Mouse (Mus musculus) CD4-positive, CD25-positive, alpha-beta regulatory T cell, adult 9 weeks (primary cell): Measurements from ENCODE around the gene Gm11009. TPM values are rescaled to one million over a fixed set of nuclear protein-coding genes. Genes with fewer than 3 reads are reported as not detected.

Experiments
- polyA plus RNA-seq: library from polyadenylated mRNA; unstranded; fragments of 100-300 nt; shearing (Covaris generic); gene quantifications from one replicate; pipeline ENCODE4 v1.2.1, GENCODE M21; 2017

The Gm11009 gene
- not detected for polyA plus RNA-seq

DNA sequence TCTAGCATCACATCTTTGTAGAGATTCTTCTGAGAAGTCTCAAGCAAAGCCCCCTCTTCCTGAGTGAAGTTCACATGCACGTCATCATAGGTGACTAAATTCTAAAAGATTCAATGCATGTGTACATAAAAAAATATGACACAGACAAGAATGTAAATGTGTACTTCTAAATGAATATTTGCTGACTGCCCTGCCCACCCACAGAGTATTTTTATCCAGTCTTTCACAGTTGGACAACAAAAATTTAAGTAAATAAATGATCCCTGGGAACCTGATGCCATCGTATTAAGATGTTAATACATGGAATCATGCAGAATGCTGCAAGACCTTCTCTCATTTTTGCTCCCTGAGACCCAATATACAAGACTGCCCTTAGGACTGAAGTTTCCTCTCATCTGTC, at the start of gene Gm11009:
TSS of gene Gm11009 (minus strand) at position 101 of the 400 bp plus-strand sequence.

Other genes starting within 250 kb of the Gm11009 start
- gene Gm2004, start 169.7 kb downstream of the Gm11009 start, polyA plus RNA-seq, result not detected
- 4.0 TPM for gene 2210418O10Rik, start 92.9 kb downstream of the Gm11009 start, polyA plus RNA-seq
- 13.2 TPM for gene Gm14435, start 104.1 kb upstream of the Gm11009 start, polyA plus RNA-seq
- not detected for gene Gm14434, start 167.3 kb upstream of the Gm11009 start, polyA plus RNA-seq
- not detected for gene Zfp967, start 201.6 kb upstream of the Gm11009 start, polyA plus RNA-seq